Mouse (Mus musculus): ENCODE measurements around the gene 1700022I11Rik.

The 1700022I11Rik gene

DNA sequence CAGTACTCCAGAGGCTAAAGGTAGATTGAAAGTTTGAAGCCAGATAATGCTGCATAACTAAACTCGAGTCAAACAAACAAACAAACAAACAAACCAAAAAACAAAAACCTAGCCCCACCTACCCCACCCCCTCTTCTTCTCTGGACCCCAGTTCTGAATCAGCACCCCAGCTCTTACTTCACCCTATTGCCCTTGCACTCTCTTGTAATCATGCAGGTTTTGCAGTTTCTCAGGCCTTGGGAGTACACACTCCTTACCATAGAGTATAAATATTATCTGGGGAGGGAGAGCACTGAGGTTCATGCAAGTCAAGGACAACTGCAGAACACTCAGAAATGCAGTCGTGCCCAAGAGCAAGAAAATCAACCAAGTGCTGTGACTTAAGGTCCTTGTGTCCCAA is 31.9 kb downstream of the 1700022I11Rik start:
- DNase-seq (ENCODE audit: low read depth, low spot score), result no peak

DNA sequence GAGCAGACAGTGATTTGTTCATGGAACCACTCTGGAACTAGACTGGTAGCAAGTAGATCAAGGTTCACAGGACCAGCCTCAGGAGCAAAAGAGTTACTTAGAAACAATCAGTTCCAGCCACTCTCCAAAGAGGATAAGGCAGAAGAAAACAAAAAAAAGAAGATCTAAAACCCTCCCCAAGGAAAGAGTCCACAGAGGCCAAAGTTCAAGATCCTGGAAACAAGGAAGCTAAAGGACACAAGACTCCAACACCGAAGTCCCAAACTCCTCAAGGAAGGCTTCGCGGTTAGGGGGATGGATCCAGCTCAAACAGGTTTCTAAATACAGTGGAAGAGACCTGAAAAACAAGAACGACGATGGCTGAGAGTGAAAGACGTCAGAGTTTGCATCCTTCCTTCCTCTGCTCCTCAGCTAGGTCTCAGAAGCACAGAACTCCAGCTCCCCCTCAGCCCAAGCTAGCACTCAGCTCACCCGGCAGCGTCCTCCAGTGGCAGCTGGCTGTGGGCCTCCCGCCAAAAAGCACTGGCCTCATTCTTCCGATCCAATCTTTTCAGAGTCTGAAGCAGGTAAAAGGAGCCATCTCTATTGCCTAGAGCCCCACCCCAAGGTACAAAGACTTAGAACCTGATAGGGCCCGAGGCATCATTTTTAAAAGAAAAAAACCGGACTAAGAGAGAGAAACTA is 33.5 kb downstream of the 1700022I11Rik start:
- DNase-seq (ENCODE audit: low read depth, low spot score), result no peak

DNA sequence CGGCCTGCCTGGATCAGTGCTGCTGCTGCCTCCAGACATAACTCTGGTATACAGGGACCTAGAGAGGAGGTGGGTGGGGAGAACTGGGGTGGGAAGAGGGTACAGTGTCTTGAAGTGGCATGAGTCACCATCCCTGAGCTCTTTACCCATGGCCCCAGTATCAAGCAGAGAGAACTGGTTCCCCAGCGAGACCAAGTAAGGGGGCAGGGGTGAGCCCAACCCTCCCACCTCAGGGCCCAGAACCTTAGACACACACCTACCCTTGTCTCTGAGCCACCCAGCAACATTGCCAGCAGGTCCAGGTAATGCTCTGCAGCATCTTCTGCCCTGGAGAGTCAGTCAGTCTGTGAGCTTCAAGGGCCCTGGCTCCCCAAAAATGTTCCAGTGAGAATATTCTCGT is 35.5 kb downstream of the 1700022I11Rik start:
- no peak for DNase-seq (ENCODE audit: low read depth, low spot score)

DNA sequence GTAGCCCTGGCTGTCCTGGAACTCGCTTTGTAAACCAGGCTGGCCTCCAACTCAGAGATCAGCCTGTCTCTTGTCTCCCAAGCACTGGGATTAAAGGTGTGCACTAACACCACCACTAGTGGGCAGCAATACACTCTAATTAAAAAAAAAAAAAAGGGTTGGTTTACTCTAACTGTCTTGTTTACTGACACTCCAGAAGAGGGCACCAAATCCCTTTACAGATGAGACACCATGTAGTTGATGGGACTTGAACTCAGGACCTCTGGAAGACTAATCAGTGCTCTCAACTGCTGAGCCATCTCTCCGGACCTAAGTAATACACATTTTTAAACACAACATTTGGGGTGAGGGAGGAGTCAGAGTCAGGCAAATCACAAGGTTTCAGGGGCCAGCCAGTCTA is 36.4 kb downstream of the 1700022I11Rik start:
- peak; percentile 56 for DNase-seq (ENCODE audit: low read depth, low spot score)

DNA sequence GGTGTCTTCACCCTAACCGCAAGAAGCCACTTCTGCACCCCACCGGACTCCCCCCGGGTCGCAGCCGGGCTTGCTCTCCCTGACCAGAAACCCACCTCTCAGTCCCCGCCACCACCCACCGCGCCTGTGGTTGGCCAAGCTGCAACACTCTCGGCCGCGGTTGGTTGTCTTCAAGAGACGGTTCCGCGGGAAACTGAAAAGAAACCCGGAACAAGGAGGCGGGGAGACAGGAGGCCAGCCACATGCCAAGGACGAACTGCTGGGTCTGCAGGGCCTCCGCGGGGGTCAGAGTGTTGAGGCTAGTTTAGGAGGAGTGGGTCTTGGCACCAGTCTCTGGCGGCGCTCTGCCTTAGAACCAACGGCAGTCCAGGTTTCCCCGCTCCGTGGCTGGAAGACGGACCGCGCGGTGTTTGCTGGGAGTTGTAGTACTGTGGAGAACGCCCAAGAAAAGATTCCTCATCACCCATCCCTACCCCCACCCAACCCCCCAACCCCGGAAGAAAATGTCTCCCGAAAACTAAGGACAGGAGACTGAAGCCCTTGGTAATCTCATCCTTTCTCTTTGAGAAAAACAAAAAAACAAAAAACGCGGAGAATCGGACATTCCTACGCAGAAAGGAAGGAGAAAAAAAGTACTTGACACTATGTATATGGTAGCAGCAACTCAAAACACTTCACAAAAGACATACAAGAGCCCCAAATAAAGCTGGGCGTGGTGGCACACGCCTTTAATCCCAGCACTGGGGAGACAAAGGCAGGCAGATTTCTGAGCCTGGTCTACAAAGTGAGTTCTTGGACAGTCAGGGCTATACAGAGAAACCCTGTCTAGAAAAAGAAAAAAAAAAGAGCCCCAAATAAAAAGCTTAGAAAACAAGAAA is 41.0 kb downstream of the 1700022I11Rik start, which contains the start of gene Fancg:
TSS of gene Fancg (minus strand) at position 346 of the 878 bp plus-strand sequence.
- DNase-seq (ENCODE audit: low read depth, low spot score), result peak; percentile 58

DNA sequence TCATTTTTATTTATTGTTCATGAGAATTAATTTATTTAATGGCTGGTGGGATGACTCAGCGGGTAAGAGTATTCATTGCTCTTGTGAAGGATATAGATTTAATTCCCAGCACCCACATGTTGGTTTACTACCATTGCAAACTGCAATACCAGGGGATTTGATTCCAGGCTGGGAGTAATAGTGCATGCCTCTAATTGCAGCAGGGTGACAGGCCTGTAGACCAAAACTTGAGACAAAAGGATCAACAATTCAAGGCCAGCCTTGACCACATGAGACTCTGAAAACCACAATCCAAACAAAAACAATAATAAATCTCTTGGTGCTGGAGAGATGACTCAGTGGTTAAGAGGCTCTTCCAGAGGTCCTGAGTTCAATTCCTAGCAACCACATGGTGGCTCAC is 42.7 kb downstream of the 1700022I11Rik start:
- DNase-seq (ENCODE audit: low read depth, low spot score), result no peak

DNA sequence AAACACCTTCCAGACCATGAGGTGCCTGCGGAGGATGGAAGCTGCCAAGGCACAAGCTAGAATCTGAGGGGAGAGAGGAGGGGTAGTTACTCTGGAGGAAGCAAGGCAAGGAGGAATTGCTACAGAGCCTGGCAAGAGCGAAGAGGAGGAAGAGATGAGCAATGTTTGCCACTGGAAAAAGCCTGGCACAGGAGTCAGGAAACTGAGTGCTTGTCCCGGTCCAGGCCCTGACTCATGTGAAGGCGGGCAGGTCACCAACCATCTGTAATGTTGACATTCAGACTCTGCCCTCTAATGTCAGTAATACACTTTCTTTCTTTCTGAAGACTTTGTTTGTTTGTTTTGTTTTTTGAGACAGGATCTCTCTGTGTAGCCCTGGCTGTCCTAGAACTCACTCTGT is 48.8 kb downstream of the 1700022I11Rik start:
- no peak for DNase-seq (ENCODE audit: low read depth, low spot score)

DNA sequence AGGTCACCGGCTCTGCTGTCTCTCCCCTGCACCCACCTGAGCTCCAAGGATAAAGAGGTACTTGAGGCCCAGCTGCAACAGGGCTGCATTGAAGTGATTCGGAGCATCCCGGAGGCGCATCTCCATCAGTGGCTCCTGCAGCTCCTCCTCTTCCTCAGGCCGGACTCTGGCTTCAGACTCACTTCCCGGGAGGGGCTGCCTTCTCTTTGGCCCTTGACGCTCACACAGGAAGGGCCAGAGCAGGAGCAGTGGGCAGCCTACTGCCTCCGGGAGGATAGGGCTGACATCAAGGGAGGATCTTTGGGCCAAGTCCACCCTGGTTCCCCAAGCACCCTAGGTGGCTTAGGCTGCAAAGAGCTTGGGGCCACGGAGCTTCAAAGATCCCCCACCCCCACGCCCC is 49.8 kb downstream of the 1700022I11Rik start:
- DNase-seq (ENCODE audit: low read depth, low spot score), result no peak

DNA sequence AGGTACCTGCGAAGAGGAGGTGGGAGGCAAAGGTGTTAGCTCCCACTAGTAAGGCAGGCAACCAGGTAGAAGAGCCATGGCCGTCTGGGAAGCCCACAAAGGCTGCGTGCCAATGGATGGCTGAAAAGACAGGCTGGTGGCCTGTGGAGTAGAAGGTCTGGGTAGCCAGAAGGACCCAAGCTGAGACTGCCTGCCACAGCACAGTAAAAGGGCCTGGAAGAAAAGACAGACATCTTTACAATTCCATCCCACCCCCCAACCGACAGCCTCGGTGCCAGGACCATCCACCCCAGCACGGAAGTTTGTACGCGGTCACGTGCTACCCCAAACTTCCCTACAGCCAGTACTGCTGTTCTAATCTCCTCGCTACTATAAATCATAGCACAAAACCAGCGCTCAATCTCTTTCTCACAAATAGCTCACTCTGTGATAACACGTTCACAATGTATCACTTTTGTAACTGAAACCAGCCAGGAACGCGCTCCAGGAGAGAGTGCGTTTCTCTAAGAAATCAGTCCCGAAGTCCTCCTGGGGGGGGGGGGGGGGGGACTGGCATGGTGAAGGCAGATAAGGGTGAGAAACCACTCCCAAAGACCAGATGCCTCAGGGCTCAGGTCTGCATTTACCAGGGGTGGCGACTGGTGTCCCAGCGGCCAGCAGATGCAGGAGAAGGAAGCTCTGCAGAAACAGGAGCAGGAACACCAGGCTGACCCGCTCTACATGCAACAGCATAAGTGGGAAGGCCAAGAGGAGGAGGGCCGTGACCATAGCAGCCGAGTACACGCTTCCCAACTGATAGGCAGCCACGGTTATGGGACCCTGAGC is 50.4 kb downstream of the 1700022I11Rik start:
- DNase-seq (ENCODE audit: low read depth, low spot score), result no peak

DNA sequence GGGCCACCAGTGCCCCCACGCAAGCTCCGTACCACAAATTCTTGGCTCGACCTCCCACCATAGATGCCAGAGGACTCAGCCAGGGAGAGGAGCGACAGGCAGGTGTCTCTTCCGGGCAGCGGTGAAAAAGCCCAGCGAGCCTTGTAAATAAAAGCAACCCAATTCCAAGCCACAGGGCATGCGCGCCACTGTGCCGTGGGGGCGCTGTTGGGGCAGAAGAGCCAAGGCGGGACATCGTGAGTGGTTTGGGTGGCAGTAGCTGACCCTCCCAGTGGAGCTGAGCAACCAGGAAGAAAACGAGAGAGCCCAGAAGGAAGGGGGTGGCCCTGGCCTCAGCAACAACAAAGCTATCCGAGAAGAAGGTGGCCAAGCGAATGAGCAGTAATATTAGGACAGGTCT is 51.5 kb downstream of the 1700022I11Rik start:
- no peak for DNase-seq (ENCODE audit: low read depth, low spot score)

DNA sequence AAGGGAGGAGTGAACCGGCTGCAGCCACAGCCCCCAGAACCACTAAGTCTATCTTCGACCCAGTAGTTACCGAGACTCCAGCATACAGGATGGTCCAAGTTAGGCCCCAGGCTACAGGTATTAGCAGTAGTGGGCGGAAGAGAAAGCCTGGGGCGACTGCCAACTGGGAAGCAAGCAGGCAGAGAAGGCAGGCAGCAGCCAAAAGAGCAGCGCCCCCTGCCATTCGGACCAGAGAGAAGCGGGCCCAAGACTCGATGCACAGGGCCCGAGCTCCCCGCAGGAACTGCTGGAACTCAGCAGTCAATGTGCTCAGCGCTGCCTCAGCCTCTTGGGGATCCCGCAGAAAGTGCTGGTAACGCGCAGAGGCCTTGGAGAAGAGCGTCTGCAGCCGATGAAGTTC is 51.9 kb downstream of the 1700022I11Rik start:
- no peak for DNase-seq (ENCODE audit: low read depth, low spot score)

DNA sequence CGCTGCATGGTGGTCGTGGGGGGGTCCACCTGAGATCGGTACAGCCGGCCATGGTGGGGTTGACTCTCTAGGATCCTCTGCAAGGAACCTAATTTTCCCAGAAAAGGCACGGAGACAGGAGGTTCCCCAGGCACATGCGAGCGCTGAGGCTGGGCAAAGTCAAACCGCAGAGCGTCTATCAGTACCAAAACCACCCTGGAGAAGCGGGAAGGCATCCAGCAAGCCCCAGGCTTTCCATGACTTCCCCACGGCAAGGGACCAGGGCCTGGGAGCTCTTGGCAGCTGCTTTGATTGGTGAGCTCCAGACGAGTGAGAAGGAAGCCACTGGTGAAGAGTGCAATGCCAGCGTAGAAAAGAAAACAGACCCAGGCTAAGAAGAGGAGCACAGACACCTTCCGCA is 55.3 kb downstream of the 1700022I11Rik start:
- no peak for DNase-seq (ENCODE audit: low read depth, low spot score)

DNA sequence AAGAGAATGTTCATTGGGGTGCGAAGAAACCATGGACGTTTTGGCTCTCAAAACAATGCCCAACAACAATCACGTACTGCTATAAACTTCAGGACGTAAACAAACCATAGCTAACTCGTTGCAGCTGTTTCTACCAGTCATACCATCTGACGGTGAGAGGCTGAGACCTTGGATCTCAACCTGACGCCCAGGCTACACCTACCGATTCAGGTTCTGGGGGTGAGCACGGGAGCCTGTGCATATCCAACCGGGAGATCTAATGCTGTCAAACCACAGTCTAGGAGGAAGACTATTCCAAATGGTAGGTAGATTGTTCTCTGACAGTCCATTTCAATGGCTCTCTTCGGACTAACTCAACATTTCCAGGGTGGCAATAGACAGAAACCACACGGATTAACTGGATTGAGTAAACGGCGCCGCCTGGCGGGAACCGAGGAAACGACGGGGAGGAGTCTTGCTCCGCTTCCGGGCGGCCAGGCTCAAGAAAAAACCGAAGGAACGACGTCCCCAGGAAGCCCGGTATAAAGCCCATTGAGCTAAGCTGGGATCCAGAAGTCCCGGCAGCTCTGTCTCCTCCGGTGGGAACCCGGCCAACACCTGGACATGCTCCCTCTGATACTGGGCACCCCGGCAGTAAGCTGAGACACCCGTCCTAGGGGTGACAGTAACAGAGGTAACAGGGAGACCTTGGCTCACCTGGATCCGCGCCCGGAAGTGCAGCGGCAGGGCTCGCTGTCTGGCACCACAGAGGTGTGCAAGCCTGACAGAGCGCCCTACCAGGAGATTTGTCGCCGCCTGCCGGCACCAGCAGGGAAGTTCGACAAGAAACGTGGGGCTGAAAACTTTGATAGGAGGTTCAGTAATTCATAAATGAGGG is 55.9 kb downstream of the 1700022I11Rik start, which contains the start of gene Pigo:
TSS of gene Pigo (minus strand) at position 736 of the 877 bp plus-strand sequence.
- DNase-seq (ENCODE audit: low read depth, low spot score), result peak; percentile 89

DNA sequence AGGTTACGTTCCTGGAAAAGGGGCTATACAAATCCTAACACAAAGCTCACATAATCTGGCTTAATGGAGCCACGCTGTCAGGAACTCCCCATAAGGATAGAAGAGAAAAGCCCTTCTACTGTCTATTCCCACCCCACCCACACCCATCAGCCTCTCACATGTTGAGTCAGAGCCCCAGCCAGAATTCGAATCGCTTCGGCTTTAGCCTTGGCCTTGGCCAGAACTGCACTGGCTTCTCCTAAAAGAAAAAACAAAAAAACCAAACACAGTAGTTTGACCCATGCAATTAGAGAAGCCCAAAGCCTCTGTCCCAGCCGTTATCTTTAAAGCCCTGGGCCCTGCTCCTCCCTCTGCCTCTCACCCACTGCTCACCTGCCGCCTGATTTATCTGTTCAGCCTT is 59.7 kb downstream of the 1700022I11Rik start:
- DNase-seq (ENCODE audit: low read depth, low spot score), result no peak

DNA sequence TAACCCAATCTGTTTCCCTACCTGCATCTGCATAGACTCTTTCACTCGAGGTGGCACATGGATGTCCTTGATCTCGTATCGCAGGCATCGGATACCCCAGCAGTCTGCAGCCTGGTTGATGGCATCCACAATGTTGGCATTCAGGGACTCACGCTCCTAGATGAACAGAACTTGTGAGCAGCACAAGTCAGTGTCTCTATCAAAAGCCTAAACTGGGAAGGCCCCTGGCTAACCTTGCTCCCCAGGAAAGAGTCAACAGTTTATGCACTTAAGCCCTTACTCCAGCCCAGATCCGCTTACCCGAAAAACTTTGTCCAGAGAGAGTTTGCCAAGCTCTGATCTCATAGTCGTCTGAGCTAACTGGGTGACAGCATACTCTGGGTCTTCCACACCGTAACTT is 60.3 kb downstream of the 1700022I11Rik start:
- no peak for DNase-seq (ENCODE audit: low read depth, low spot score)

DNA sequence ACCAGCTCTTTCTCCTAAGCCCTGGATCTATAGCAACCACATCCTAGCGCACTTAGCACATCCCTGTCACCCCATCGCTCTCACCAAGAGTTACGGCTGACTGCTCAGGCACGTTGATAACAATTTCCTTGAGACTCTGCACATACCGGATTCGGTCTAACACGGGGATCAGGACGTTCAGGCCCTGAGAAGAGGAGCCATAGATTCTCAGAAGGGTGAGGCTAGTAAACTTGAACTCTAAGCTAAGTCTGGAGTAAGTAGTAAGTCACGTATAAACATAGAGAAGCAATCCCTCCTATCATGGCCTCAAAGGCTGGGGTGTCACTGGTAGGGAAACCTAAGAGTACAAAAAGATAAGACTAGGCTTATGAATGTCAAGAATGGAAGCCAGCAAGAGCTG is 60.9 kb downstream of the 1700022I11Rik start:
- no peak for DNase-seq (ENCODE audit: low read depth, low spot score)

DNA sequence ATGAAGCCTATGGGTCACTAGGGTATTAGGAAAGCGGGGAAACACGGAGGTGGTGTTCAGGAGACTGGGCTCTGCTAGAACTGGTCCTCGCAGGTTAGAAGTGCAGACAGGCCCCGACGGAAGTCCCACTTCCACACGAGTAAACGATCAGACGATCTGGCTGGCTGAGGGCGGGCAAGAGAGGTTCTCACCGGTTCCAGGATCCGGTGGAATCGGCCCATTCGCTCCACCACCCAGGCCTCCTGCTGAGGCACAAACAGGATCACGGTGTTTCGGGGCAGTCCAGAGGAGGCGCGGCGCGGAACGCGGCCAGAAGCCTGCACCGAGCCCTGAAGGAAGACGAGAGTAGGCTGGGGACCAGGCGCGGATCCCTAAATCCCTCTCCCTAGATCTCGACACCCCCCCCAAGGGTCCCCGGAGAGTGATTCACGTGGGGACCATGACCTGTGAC is 61.4 kb downstream of the 1700022I11Rik start:
- DNase-seq (ENCODE audit: low read depth, low spot score), result peak; percentile 31

DNA sequence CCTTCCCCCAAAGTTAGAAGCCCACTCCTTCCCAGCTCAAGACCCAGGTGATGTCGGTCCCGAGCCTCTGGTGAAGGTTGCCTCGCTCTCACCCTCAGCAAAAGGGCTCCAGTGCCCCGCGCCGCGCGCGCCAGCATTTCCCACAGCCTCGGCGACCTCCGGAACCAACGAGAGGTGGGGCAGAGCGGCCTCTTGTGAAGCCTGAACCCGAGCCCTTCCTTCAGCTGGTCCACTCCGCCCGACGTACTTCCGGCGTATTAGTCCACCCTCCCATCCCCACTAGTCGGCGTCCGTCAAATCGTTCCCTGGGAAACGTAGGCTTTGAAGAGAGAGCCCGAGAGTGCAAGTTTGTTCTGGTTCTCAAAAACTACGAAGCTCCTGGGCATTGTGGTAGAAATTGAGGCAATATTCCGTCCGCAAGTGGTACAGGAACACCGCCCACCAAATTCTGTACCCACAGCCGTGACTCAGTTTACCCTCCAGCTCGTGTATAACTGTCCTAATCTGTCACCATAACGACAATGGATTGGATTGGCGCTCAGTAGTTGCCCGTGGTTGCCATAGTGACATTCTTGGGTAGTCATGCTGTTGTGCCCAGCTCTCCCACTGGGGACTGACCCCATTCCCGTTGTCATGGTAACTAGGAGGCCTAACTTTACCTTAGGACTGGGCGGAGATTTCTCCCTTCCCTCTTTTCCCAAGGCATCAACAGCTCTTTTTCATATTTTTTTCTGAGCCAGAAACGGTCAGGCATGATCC is 62.0 kb downstream of the 1700022I11Rik start, which contains the start of gene Stoml2:
TSS of gene Stoml2 (minus strand) at position 474 of the 759 bp plus-strand sequence.
- DNase-seq (ENCODE audit: low read depth, low spot score), result peak; percentile 83

DNA sequence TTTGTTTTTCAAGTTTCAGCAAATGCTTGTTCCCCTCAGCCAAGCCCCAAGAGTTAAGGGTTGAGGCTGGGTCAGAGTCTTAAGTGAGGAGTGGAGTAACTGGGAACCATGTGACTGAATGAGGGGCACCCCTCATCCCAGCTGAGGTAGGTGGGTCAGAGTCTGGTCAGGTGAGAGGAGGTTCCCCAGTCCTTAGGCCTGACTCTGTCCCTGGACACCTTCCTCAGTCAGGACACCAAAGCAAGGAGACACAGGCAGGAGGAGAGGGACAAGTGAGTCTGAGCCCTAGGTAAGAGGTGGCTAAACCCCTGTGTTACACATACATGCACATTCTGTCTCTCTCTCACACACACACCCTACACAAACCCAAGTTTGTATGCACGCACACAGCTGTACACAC is 63.1 kb downstream of the 1700022I11Rik start:
- no peak for DNase-seq (ENCODE audit: low read depth, low spot score)

All from c-Kit-negative CD71-positive TER-119-positive erythroid progenitor cells, embryonic 14.5 days (primary cell).